Mouse (Mus musculus) kidney, adult 2 months (tissue): ENCODE results near the gene Rnf144a. TPM values are rescaled to one million over a fixed set of nuclear protein-coding genes. Genes with fewer than 3 reads are reported as not detected.

ENCODE experiments used
- DNase-seq: peaks from one replicate; pipeline ENCODE4 v3.0.0; 2021
- H3K27ac ChIP-seq: fragments of 200-500 bp; 2 replicates; pipeline ENCODE4 v1.5.1; 2012; ENCODE audit warnings: low read depth, low read length, control low read depth, inconsistent platforms; ENCODE audit not compliant: insufficient read depth
- H3K27me3 ChIP-seq: fragments of 200-500 bp; replicated peaks from 2 replicates; pipeline ENCODE4 v1.6.1; 2012; ENCODE audit warnings: mild to moderate bottlenecking, moderate library complexity, low read length, inconsistent platforms; ENCODE audit not compliant: control insufficient read depth, insufficient read depth
- H3K36me3 ChIP-seq: fragments of 200-500 bp; 2 replicates; pipeline ENCODE4 v1.6.1; 2012; ENCODE audit warnings: mild to moderate bottlenecking, moderate library complexity, low read length, inconsistent platforms; ENCODE audit not compliant: control insufficient read depth, insufficient read depth
- H3K4me1 ChIP-seq: fragments of 200-500 bp; 2 replicates; pipeline ENCODE4 v1.6.1; 2011; ENCODE audit warnings: low read length; ENCODE audit not compliant: control insufficient read depth, insufficient read depth
- H3K4me3 ChIP-seq: fragments of 200-500 bp; 2 replicates; pipeline ENCODE4 v1.5.1; 2011; ENCODE audit warnings: mild to moderate bottlenecking, low read depth, low read length, control low read depth; ENCODE audit not compliant: insufficient read depth
- CTCF ChIP-seq: fragments of 200-500 bp; conservative IDR thresholded peaks from 2 replicates; pipeline ENCODE4 v1.5.1; 2011; ENCODE audit warnings: low read depth, mild to moderate bottlenecking, control low read depth, low read length, moderate library complexity, mixed read lengths; ENCODE audit not compliant: insufficient read depth, insufficient read length
- POLR2A ChIP-seq: fragments of 200-500 bp; IDR thresholded peaks from one replicate; pipeline ENCODE4 v1.6.1; 2011; ENCODE audit warnings: low read depth, low read length, control low read depth
- WGBS: fragments of 180-500 bp; shearing (Covaris S2); methylation state at CpG from one replicate; pipeline ENCODE4 v1.1.7; 2018; 5-methylcytosine and 5-hydroxymethylcytosine counted together
- polyA plus RNA-seq: library from polyadenylated mRNA; depleted of rRNA; stranded (reverse); fragments of >200 nt; gene quantifications from 2 replicates; pipeline ENCODE4 v1.2.3, GENCODE M21; 2012

Gene Rnf144a
- polyA plus RNA-seq, 1 experiment: 12.7 TPM

GRCm38 (mm10) chr12:26386947-26387346 is 28.1 kb downstream of the Rnf144a start:
- H3K4me3 ChIP-seq: no peak overlapping the region
- H3K4me1 ChIP-seq: no peaks in the 10 kb centered on the region
- no peaks in the 10 kb centered on the region for H3K36me3 ChIP-seq
- 85% methylated on average over 9 of the region's 9 CpGs for WGBS
- TF ChIP-seq POLR2A: no peak
- no peak for TF ChIP-seq CTCF
- H3K27me3 ChIP-seq: no peaks in the 10 kb centered on the region
- no peak overlapping the region for H3K27ac ChIP-seq
- DNase-seq: no peak

GRCm38 (mm10) chr12:26386189-26386588 is 28.9 kb downstream of the Rnf144a start:
- Histone ChIP-seq H3K27me3 (no peaks in the 10 kb centered on the region), H3K36me3 (no peaks in the 10 kb centered on the region), H3K4me1 (no peaks in the 10 kb centered on the region), H3K4me3 (no peak overlapping the region), H3K27ac (no peak overlapping the region)
- DNase-seq: no peak
- WGBS: 65% methylated on average over 2 of the region's 2 CpGs
- TF ChIP-seq POLR2A (no peak), CTCF (no peak)

- no peak for DNase-seq
- no peaks in the 10 kb centered on the region for H3K4me1 ChIP-seq
- 75% methylated on average over 6 of the region's 6 CpGs for WGBS
- no peaks in the 10 kb centered on the region for H3K27me3 ChIP-seq
- H3K36me3 ChIP-seq: no peaks in the 10 kb centered on the region
- H3K4me3 ChIP-seq: no peak overlapping the region
- H3K27ac ChIP-seq: no peak overlapping the region
- TF ChIP-seq POLR2A: no peak
- no peak for TF ChIP-seq CTCF
These were observed 29.3 kb downstream of the Rnf144a start for GRCm38 (mm10) chr12:26385735-26386134.

GRCm38 (mm10) chr12:26381730-26382129 is 33.3 kb downstream of the Rnf144a start:
- no peak for TF ChIP-seq POLR2A
- no peak for TF ChIP-seq CTCF
- H3K36me3 ChIP-seq: no peaks in the 10 kb centered on the region
- WGBS: 91% methylated on average over 8 of the region's 8 CpGs
- H3K27me3 ChIP-seq: no peaks in the 10 kb centered on the region
- no peak overlapping the region for H3K4me3 ChIP-seq
- H3K4me1 ChIP-seq: no peaks in the 10 kb centered on the region
- no peak for DNase-seq
- no peak overlapping the region for H3K27ac ChIP-seq

GRCm38 (mm10) chr12:26379797-26380196 is 35.3 kb downstream of the Rnf144a start:
- Histone ChIP-seq H3K36me3 (no peaks in the 10 kb centered on the region), H3K27me3 (no peaks in the 10 kb centered on the region), H3K27ac (no peak overlapping the region), H3K4me1 (no peaks in the 10 kb centered on the region), H3K4me3 (no peak overlapping the region)
- TF ChIP-seq POLR2A (no peak), CTCF (no peak)
- WGBS: 78% methylated on average over 7 of the region's 7 CpGs
- DNase-seq: no peak

GRCm38 (mm10) chr12:26377691-26378090 is 37.4 kb downstream of the Rnf144a start:
- no peak overlapping the region for H3K27ac ChIP-seq
- no peaks in the 10 kb centered on the region for H3K27me3 ChIP-seq
- WGBS: 78% methylated on average over 7 of the region's 7 CpGs
- DNase-seq: no peak
- no peaks in the 10 kb centered on the region for H3K36me3 ChIP-seq
- TF ChIP-seq POLR2A (no peak), CTCF (no peak)
- H3K4me3 ChIP-seq: no peak overlapping the region
- H3K4me1 ChIP-seq: no peaks in the 10 kb centered on the region

- no peaks in the 10 kb centered on the region for H3K36me3 ChIP-seq
- no peak overlapping the region for H3K27ac ChIP-seq
- WGBS: 93% methylated on average over 8 of the region's 8 CpGs
- TF ChIP-seq CTCF (no peak), POLR2A (no peak)
- DNase-seq: no peak
- no peaks in the 10 kb centered on the region for H3K4me1 ChIP-seq
- no peak overlapping the region for H3K4me3 ChIP-seq
- H3K27me3 ChIP-seq: no peaks in the 10 kb centered on the region
These were observed 38.3 kb downstream of the Rnf144a start for GRCm38 (mm10) chr12:26376541-26377323.
